ENCODE assay signal across 9 mouse cellular contexts in genomic region chr17:71909107-71909506, GRCm38 (mm10).
A peak's percentile ranks its signal among the peaks of the same experiment; 100 is the strongest.
DNase-seq lines count a peak whose midpoint lies in the region; ATAC-seq and TF ChIP-seq lines count a peak whose summit lies in the region.
"Had no signal": no experiment of that assay in that cellular context is flagged by ENCODE, and none has a peak within 500 bp of the region (broad histone marks: within the 10 kb centered on the region; RNA-seq: fewer than 3 reads in every experiment).

No protein-coding gene starts in this region.

- intact Hi-C loops in heart, postnatal 36 days (cut with DNase I) = loop anchor here (1.0 kb wide), 1 partner anchor 333 kb away; no protein-coding TSS in a partner anchor

- DNase-seq in adrenal gland, adult 2 months = peak; percentile 19
- no peak for DNase-seq in adrenal gland, postnatal 4 days (ENCODE audit: low spot score in 2 of 2)
- DNase-seq in layer of hippocampus, adult 2 months (ENCODE audit: low spot score in 2 of 2) = no peak
- DNase-seq in layer of hippocampus, postnatal 36 days = no peak
- peak; percentile 43 for DNase-seq in adrenal gland, postnatal 10 days
- DNase-seq in heart, postnatal 36 days = peak; percentile 5 to 27
- no peak for DNase-seq in frontal cortex, postnatal 25 days (ENCODE audit: low spot score in 2 of 2)

- H3K27ac ChIP-seq in layer of hippocampus, adult 2 months = no peak overlapping the region

- no peak overlapping the region for H3K4me3 ChIP-seq in layer of hippocampus, adult 2 months
- H3K4me3 ChIP-seq: myocyte had no signal

- no peak for ATAC-seq in activated CD4-positive, CD25-positive, alpha-beta regulatory T cell, adult 4 months

- TF ChIP-seq CTCF in layer of hippocampus, adult 2 months (conservative IDR thresholded peaks at IDR 0.05) = peak; percentile 74

Comparison
In these comparisons a context has a peak if more than half of its experiments do, and no peak if none do; other contexts are left out.
1. DNase-seq: peak in adrenal gland, adult 2 months (single experiment), adrenal gland, postnatal 10 days (single experiment) and heart, postnatal 36 days (2 of 2); none in adrenal gland, postnatal 4 days (0 of 2), layer of hippocampus, adult 2 months (0 of 2), layer of hippocampus, postnatal 36 days (0 of 2) and frontal cortex, postnatal 25 days (0 of 2).